Mouse (Mus musculus) urinary bladder, postnatal 25 days (tissue): Measurements from ENCODE around the gene Npr1.
A peak's percentile ranks its signal among the peaks of the same experiment; 100 is the strongest.

Source experiments
- DNase-seq: peaks from one replicate; pipeline ENCODE4 v3.0.0; 2022; ENCODE audit warnings: low spot score

Npr1 gene

DNA sequence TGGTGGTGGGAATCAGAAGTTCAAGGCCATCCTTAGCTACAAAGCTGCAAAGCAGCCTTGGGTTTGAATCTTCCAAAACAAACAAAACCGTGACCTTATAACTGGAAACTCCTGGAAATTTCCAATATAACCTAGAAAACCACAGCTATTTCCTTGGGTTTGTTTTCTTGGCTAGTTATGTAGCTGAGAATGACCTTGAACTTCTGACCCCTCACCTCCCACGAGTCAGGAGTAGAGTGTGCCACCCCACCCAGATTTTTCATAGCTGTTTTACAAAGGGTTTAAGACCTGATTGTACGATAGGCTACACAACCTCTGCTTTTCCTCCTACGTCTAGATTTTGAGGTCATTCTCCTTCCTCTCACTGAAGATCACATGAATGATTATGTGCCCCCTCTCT lies 28.5 kb downstream of the Npr1 start:
- no peak for DNase-seq

DNA sequence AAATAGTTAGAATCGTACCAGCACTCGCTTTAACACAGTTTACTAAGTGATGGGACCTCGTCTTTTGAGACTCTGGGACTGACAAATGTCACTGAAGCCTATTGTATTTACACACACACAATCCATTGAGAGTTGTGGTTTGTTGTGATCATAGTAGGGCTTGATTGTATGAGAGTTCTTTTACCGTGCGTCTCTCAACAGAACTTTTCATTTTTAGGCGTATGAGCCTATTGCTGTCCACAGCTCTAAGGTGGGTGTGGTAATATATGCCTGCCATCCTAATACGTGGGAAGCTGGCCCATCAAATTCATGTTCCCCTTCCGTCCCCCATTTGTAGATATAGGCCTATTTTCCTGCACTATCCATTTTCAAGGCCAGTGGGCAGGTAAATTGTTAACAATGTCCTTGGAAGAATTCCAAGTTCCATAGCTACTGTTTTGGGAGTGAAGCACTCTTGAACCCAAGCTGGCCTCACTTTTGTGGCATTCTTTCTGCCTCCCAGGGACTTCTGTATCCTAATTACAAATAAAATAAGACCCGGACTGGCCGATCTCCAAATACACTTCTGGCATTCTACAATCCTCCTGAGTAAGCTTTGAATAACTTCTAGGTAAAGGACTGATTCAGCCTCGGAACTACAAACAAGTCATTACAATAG lies 31.5 kb downstream of the Npr1 start:
- no peak for DNase-seq

DNA sequence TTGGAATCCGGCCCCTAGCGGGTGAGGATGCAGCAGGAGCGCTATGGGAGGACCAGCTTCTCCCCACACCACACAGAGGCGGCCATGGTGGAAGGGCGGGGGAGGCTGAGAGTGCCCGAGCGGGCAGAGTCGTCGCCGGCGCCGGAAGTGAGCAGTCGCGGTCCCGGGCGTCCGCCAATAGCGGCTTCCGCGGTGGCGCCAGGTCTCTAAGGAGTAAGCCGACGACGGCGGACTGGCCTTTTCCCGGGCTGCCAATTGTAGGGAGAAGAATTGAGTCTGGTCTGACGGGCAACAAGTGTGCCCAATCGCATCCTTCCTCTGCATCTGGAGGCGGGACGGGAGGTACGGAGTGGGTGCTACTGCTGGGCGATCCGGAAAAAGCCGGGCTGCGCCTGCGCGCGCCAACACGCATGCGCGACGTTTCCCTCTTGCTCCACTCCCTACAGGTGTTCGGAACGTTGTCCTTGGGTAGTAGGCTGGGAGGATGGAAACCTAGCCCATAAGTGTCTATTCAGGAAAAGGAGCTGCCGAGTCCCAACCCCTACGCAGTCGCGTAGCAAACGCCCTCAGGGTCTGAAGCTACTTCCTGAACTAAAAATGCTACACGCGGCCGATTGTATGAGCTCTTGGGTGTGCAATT lies 32.2 kb downstream of the Npr1 start, which contains the start of gene Ints3:
Gene Ints3, minus strand, starts transcription at position 242 of the 640 bp plus-strand sequence.
- DNase-seq: peak; percentile 99

DNA sequence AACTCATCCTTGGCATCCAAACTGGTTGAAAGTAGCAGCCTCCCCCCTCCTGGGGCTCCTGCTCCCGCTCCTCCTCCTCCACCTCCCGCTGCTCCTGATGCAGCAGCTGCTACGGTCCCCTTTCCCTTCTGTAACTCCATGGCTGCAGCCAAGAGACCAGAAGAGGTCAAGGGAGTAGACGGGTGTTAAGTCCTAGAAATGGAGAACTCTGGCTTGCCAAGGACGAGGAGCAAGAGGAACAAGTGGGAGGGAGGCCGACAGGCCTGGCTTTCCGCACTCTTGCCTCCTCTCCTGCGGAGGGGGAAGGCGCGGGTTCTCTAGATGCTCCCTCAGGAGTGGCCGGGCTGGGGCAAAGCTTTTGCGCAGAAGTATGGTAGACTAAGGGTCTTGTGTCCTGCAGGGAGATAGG lies 32.9 kb downstream of the Npr1 start:
- peak; percentile 50 for DNase-seq

DNA sequence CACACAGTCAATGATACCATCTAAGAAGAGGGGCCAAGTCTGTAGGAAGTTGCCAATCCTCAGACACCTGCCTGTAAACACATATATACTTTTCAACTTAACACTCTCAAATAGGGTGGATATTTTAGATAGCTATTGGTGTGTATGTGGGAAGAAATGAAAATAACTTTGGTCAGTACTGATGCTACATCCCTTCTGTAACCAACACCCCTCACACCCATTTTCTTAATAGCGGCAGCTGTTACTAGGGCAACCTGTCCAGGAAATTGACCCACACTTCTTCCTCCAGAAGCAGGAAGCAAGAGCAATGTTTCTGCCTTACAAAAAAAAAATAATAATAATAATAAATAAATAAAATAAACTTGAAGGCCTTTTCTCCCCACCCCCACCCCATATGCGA lies 33.3 kb downstream of the Npr1 start:
- DNase-seq: no peak

DNA sequence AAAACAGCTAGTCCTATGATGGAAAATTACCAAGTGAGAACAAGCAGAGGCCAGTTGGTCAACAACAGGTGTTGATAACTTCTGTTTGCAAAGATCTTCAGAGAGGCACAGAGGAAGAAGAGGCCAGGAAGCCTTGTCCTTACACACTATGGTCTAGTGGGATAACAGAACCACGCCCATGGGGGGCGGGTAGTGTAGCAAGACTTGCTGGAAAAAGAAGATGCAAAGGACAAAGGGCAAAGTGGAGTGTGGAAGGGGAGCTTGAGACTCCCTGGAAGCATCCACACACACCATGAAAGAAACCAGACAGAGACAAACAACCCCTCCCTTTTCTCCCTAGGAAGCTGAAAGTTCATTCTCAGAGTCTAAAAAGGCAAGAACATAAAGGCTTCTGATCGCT lies 36.1 kb downstream of the Npr1 start:
- DNase-seq: no peak

DNA sequence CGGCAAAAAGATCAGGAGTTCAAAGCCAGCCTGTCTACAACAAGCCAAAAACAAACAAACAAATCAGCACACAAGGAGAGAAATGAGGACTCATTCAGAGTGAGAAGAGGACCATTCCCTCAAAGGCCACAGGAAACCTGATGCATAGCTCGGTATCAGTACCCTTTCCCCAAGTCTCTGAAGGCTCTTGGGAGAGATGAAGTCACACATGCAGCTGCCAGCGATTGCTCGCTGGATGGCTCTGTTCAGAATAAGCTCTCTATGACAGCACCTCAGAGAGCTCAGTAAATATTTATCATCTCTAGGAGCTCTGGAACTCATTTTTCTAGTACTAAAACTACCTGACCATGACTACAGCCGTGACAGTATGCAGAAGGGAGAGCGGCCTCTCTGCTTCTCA lies 37.5 kb downstream of the Npr1 start:
- DNase-seq: no peak

DNA sequence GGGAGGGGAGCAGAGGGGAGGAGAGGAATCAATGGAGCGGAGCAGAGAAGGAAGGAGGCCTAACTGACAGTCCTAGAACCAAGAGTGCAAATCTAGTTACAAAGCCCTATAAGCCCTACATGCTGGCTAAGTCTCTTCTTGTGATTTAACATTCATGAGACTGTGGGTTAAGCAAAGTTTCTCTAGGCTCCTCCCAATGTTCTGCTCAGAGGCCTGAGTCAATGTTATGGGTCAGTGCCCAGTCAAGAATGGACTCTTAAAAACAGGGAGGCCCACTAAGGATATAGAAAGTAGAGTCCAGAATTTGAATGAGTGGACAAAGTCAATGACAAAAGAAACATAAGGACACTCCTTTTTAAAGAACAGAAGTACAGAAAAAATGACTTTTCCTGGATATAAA lies 38.1 kb downstream of the Npr1 start:
- no peak for DNase-seq

DNA sequence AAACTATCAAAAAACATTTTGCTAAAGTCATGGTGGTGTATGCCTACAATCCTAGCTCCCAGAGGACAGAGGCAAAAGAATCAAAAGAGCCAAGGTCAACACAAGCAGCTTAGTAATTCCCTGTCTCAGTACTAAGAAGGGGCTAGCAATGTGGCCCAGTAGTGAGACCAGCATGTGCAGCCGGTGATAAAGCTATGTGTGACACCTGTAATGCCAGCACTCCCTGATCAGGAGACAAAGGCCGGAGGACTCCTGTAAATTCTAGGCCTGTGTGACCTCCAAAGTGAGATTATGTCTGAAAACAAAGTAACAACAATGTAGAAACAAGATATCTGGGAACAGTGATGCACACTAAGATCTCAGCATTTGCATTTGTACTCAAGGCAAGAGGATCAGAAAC lies 40.2 kb downstream of the Npr1 start:
- no peak for DNase-seq

DNA sequence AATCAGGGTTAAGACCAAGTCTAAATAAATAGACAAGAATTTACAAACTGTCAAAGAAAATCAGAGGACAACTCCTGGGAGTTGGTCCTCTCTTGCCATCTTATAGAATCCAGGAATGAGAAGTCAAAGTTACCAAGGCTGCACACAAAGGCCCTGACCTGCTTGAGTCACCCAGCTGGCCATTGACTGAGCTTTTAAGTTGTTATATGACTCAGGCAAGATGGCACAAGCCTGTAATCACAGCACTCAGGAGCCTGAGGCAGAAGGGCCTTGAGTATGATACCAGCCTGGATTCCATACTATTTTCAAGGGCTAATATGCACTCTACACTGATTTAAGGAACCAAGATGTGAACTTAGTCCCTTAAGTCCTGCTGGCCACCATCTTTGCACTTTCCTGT lies 42.1 kb downstream of the Npr1 start:
- DNase-seq: no peak

DNA sequence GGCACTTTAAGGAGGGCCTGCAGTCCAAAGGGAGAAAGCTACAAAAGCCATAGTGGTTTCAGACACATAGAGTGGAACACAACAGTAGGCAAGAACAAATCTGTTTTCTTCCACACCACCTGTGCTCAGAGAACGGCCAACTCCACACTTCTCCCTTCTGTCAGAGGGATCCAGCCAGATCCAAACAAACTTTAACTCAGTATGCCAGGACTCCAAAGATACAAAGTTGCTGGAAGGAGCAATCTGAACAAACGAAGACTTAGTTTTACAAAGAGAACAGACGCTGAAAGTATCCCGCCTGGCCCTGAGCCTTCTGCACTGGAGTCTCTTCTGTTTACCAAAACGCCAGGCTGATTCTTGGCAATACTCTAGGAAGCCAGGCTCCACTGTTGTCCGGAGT lies 45.0 kb downstream of the Npr1 start:
- DNase-seq: no peak

DNA sequence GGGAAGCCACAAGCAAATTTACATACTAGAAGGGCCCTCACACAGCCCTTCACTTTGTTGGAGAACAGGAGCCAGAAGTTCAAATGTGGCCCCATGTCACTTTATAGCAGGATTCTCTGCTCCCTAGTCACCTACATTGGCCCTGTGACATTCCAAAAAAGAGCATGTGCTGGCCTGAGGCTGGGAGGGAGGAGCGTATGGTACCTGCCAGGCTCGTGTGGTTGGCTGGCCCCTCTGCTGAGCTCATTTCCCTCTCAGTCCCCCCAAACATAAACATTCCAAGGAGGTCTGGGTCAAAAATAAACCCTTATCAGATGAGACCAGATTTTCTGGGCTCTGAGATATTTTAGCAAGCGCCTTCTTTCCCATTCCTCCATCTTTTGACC lies 52.7 kb downstream of the Npr1 start:
- no peak for DNase-seq

DNA sequence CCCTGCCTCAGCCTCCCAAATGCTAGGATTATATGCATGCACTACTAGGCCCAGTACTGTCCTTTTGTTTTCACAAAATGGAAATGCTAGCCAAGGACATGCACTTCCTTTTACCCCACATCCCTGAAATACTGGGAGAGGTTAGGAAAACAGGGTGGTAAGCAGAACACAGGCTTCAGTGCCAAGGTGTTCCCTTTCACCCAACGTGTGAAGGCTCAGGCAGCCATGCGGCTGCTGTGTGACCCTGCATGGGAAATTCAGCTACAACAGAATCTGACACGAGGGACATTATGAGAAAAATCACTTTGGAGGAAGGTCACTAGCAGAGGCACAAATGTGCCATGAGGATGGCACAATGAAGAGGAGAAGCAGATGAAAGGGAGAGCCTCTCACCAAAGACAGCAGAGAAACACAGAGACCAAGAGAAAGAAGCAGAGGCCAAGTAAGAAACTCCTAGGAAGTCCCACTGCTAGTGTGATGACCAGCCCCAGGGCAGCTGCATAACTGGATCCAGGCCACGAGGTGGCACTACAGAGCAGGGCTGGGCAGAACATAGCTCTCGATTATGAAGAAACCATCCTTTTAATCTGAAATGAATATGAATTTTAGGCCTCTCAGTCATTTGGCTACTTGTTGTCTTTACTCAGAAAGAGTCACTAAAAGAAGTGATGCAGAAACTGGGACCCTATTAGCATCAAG lies 53.2 kb downstream of the Npr1 start:
- peak; percentile 78 for DNase-seq

DNA sequence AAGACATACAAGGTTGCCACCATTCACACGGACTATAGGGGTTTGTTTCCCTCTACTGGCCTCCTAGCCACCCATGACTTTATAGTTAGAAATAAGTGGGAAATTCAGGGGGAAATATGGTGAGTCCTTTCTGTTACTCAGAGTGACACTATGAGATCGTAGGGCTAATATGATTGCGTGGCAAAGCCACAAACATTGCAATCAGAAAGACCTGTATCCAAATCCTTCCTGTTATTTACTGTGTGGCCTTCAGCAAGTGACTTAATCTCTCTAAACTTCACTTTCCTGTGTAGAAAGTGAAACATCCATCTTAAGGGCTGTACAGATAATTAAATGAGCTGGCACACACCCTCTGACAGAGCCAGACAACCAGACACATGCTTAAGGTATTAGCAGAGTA lies 56.9 kb downstream of the Npr1 start:
- no peak for DNase-seq

DNA sequence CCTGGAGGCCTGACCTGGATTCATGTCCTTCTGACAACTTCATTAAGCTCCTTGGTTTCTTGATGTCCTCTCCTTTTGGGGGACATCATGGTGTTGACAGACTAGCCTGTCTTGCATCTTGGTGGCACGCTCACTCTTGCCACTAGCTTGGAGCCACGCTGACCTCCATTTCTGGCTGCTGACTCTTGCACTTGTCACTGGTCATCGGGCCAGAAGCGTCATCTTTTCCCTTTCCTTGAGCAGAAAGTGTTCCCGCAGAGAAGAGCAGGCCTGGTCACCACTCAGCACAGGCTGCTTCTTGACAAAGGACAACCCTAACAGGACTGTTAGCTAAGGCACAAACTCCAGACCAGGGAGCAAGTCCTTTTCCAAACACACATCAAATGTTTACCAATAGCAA lies 59.3 kb downstream of the Npr1 start:
- no peak for DNase-seq

DNA sequence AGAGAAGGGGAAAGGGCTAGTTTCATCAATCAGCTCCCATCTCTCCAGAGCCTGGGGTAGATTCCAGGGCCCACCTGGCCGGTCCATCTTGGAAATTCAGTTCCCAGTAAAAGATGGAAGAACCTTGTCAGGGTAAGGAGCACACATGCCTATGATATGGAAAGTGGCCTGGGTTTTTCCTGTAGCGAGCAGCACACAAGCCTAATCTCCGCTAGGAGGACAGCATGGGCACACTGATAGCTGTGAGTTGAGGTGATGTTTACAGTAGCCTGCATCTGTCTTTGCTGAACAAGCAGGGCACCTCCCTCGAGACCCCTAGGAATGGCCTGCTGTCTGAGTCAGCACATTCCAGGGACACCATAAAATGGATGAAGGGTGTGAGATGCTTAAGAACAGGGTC lies 61.1 kb downstream of the Npr1 start:
- DNase-seq: no peak

DNA sequence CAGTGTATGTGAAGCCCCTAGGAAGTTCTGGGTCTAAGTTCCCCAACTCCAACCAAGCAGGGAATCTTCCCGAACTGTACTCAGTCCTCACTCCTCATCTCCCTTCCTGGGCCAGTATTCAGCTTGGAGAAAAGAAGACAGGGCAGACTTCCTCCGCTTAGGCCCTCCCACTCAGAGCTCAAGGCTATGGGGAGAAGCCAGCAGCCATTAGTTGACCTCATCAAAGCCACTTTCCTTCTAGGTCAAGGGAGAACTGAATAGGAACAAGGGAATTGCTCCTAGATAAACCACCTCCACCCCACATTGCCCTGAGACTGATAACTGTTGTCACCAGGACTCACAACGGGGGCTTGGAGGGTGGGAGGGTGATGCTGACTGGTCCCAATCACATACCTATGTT lies 61.5 kb downstream of the Npr1 start:
- DNase-seq: no peak

DNA sequence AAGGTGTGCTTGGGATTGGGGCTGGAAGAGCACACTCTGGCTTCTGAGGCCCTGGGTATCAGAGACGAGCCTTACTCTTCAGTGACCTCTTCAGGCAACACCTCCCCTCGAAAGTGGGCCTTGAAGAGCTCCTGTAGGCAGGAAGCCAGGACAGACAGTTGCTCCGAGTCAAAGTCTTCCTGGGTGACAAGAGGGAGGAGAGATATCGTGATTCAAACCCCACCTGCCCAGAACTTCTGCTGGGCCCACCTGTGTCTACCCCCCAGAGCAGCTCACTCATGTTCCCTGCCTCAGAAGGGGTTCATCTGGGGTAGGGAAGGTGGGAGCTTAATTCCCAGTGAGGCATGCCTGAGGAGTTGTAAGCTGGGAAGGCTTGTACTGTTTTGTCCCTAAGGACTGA lies 64.7 kb downstream of the Npr1 start:
- no peak for DNase-seq
